Mouse (Mus musculus) midbrain, embryonic 13.5 days (tissue): ENCODE measurements around the gene Ddx17. TPM values are rescaled to one million over a fixed set of nuclear protein-coding genes. Genes with fewer than 3 reads are reported as not detected.

Experiments used
- ATAC-seq: fragments of 200-750 bp; cut with Nextera tagmentation; 2 replicates; pipeline ENCODE4 v1.8.0; 2017; ENCODE audit warnings: mild to moderate bottlenecking, moderate TSS enrichment, moderate library complexity
- H3K27ac ChIP-seq: fragments of 300-500 bp; sonication (generic); 2 replicates; pipeline ENCODE4 v1.5.1; 2015; ENCODE audit warnings: inconsistent platforms, mild to moderate bottlenecking, moderate library complexity
- H3K27me3 ChIP-seq: fragments of 300-500 bp; sonication (generic); 2 replicates; pipeline ENCODE4 v1.6.1; 2015; ENCODE audit warnings: mild to moderate bottlenecking, inconsistent platforms
- H3K36me3 ChIP-seq: fragments of 300-500 bp; sonication (generic); 2 replicates; pipeline ENCODE4 v1.6.1; 2015; ENCODE audit warnings: mild to moderate bottlenecking, inconsistent platforms
- H3K4me1 ChIP-seq: fragments of 300-500 bp; sonication (generic); replicated peaks from 2 replicates; pipeline ENCODE4 v1.6.1; 2015; ENCODE audit warnings: inconsistent platforms
- H3K4me2 ChIP-seq: fragments of 300-500 bp; sonication (generic); replicated peaks from 2 replicates; pipeline ENCODE4 v1.6.1; 2015; ENCODE audit warnings: moderate library complexity, mild to moderate bottlenecking, inconsistent platforms
- H3K4me3 ChIP-seq: fragments of 300-500 bp; sonication (generic); replicated peaks from 2 replicates; pipeline ENCODE4 v1.5.1; 2015; ENCODE audit warnings: mild to moderate bottlenecking, inconsistent platforms
- H3K9ac ChIP-seq: fragments of 300-500 bp; sonication (generic); replicated peaks from 2 replicates; pipeline ENCODE4 v1.6.1; 2015; ENCODE audit warnings: mild to moderate bottlenecking, inconsistent platforms
- H3K9me3 ChIP-seq: fragments of 300-500 bp; sonication (generic); 2 replicates; pipeline ENCODE4 v1.6.1; 2016; ENCODE audit warnings: mild to moderate bottlenecking, inconsistent platforms
- WGBS: fragments of 180-500 bp; shearing (Covaris S2); methylation state at CpG from one replicate; pipeline ENCODE4 v1.1.7; 2015; 5-methylcytosine and 5-hydroxymethylcytosine counted together
- polyA plus RNA-seq: library from polyadenylated mRNA; unstranded; fragments of >200 nt; fragmentation: Nextera tagmentation; extraction: Ambion mirVana; gene quantifications from 2 replicates; pipeline ENCODE4 v1.2.1, GENCODE M21; 2015

Ddx17 gene
- polyA plus RNA-seq, 1 experiment from 2014 or later = 71.4 TPM

DNA sequence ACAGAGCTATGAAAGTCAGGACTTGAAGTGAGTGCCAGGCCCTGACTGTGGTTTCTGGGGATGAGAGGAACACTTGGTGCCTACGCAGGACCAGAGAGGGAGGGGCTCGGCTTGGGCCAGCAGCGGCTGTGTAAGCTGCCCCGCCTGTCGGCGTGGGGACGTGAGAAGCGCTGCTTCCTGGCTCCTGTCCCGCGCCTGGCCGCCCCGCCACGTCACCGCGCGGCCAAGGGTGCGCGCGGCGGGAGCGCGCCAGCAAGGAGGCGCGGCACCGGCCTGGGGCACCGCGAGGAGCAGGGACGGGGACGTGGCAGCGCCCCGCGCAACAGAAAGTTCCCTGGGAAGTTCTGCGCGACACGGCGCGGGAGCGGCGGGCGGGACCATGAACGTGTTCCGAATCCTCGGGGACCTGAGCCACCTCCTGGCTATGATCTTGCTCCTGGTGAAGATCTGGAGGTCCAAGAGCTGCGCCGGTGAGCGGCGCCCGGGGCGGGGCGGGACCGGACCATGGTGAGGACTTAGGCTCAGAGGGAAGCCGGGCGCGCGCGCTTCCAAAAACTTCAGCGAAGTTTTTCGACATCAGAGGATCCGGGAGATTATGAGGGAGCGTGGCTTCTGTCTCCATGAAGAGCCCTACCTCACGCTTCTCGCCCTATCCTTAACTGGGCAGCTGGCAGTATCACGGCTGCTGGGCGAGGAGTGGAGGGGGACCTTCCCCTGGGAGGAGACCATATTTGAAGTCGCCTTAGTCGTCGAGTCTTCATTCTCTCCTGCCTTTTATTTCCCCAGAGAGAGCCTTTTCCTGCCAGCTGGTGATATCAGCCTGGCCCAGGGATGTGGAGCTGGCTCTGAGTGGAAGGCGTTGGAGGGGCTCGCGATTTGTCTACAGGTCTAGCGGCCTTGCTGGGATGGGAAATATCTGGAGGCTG lies 30.1 kb downstream of the Ddx17 start, which contains the start of gene Kdelr3:
Gene Kdelr3 (plus strand): TSS at position 241 of the 926 bp plus-strand sequence.
- Histone ChIP-seq H3K36me3 (no peaks in the 10 kb centered on the region), H3K27me3 (peaks cover 73% of the 10 kb centered on the region), H3K4me3 (peak within 1 kb of the TSS; percentile 45), H3K9ac (peak within 1 kb of the TSS; percentile 53), H3K4me1 (peaks cover 32% of the 10 kb centered on the region), H3K4me2 (peak within 1 kb of the TSS; percentile 76), H3K9me3 (no peaks in the 10 kb centered on the region), H3K27ac (no peak within 1 kb of the TSS)
- 1% methylated on average over 65 of the region's 71 CpGs for WGBS
- ATAC-seq = peak; percentile 40; the same call in 1 of the 2 replicates

DNA sequence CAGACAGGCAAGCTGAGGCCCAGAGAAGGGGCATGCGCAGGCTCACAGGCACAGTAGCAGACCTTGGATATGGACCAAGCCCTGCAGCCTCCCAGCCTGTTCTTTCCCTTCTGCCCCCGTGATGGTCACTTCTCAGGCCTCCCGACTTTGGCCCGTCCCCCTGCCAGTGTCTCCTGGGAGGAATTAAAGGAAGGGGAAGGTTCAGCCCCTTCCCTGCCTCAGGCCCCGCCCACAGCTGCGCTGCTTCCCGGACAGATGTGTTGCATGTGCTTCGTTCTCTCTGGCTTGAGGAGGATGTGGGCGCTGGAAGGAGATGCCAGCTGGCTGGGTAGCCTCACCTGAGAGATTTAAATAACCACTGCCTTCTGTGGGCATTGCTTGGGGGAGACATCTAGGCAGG lies 32.6 kb downstream of the Ddx17 start:
- Histone ChIP-seq H3K4me1 (peaks cover 39% of the 10 kb centered on the region), H3K9ac (no peak overlapping the region), H3K4me3 (no peak overlapping the region), H3K27me3 (peaks cover 94% of the 10 kb centered on the region), H3K36me3 (no peaks in the 10 kb centered on the region), H3K4me2 (no peak overlapping the region), H3K27ac (no peak overlapping the region), H3K9me3 (no peaks in the 10 kb centered on the region)
- 15% methylated on average over 9 of the region's 9 CpGs for WGBS
- no peak for ATAC-seq

- Histone ChIP-seq H3K27ac (no peak overlapping the region), H3K36me3 (no peaks in the 10 kb centered on the region), H3K4me3 (peak overlapping the region; percentile 42), H3K4me2 (peak overlapping the region; percentile 67), H3K27me3 (peaks cover 92% of the 10 kb centered on the region), H3K9me3 (no peaks in the 10 kb centered on the region), H3K4me1 (peaks cover 30% of the 10 kb centered on the region), H3K9ac (peak overlapping the region; percentile 49)
- peak; percentile 91 for ATAC-seq
- under 1% methylated on average over 61 of the region's 61 CpGs for WGBS
Measured at GRCm38 (mm10) chr15:79511553-79512320, 34.8 kb downstream of the Ddx17 start.

DNA sequence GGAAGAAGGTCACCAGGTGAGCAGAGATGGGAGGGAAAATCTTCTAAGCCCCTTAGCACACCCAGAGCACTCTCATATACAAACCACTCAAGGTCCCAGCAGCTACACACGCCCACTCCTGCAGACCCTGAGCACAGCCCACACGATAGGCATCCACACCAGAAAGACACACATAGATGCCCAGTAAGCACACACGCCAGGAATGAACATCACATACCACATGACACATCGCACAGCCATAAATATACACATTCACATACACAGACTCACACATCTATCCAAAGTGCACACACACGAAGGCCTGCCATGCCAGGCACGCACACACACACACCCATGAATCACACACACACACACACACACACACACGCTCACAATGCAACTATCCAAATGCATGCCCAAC lies 36.1 kb downstream of the Ddx17 start:
- peaks cover 89% of the 10 kb centered on the region for H3K27me3 ChIP-seq

DNA sequence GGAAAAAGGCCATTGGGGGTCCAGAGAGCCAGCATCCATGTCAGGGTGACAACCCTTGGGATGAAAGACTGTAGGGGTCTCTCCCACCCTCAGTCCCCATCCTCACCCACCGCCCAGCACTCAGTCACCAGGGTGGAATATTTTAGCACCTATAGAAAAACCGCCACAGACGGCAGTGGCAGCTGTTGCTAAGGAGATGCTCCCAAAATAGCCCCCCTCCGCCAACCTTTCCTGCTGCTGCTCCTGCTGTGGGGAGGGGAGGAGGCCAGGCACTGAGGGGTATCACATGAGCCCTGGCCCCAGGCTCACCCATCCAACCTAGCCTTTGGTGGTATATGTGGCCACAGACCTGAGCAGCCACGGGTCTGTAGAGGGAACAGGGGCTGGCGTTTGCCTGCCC lies 36.5 kb downstream of the Ddx17 start:
- ATAC-seq = no peak
- H3K36me3 ChIP-seq = no peaks in the 10 kb centered on the region
- no peak overlapping the region for H3K4me3 ChIP-seq
- H3K4me2 ChIP-seq = no peak overlapping the region
- H3K27me3 ChIP-seq = peaks cover 89% of the 10 kb centered on the region
- H3K9ac ChIP-seq = no peak overlapping the region
- H3K27ac ChIP-seq = no peak overlapping the region
- H3K4me1 ChIP-seq = peaks cover 36% of the 10 kb centered on the region
- WGBS = 36% methylated on average over 6 of the region's 6 CpGs
- no peaks in the 10 kb centered on the region for H3K9me3 ChIP-seq

More for the DNA sequence above, 36.1 kb downstream of the Ddx17 start:
- Histone ChIP-seq H3K4me1 (peaks cover 32% of the 10 kb centered on the region), H3K9me3 (no peaks in the 10 kb centered on the region), H3K27ac (no peak overlapping the region), H3K4me2 (no peak overlapping the region), H3K36me3 (no peaks in the 10 kb centered on the region), H3K4me3 (no peak overlapping the region), H3K9ac (no peak overlapping the region)
- WGBS = 87% methylated on average over 7 of the region's 7 CpGs
- no peak for ATAC-seq

DNA sequence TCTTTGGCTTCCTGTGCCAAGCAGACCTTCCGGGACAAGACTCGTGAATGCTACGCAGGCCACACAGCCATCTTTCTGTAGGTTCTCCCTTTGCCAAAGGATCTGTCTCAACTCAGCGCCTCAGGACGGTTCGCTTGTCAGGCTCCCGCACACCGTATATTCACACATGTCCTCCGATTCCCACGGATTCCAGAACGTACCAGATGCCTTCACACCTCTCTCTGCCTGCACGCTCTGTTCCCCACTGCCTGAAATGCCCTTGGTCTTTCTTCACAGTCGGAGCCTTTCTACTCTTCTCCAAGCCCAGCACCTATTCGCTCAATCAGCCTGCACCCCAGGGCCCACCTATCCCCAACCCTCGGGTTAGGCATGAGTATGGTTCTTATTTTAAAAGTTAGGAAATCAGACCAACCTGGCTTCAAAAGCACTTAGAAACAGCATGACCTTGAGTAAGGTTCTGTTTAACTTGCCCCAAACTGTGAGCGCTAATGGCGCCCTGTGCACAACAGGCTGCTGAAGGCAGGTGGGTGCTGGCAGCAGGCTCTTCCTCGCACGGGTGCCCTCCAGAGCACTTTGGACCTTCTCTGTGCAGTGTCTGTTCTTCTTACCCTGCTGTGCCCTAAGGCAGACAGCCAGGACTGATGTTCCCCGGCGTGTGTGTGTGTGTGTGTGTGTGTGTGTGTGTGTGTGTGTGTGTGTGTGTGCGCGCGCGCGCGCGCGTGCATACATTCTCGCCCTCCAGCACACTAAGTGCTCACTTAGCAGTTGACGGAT lies 39.3 kb downstream of the Ddx17 start:
- 54% methylated on average over 24 of the region's 31 CpGs for WGBS
- Histone ChIP-seq H3K36me3 (no peaks in the 10 kb centered on the region), H3K4me2 (no peak overlapping the region), H3K27ac (no peak overlapping the region), H3K4me1 (peaks cover 37% of the 10 kb centered on the region), H3K27me3 (peaks cover 90% of the 10 kb centered on the region), H3K9ac (no peak overlapping the region), H3K9me3 (no peaks in the 10 kb centered on the region), H3K4me3 (no peak overlapping the region)
- no peak for ATAC-seq

- Histone ChIP-seq H3K4me1 (peaks cover 32% of the 10 kb centered on the region), H3K9ac (no peak overlapping the region), H3K27ac (no peak overlapping the region), H3K9me3 (no peaks in the 10 kb centered on the region), H3K4me3 (peak overlapping the region; percentile 54; the same call in 1 of the 2 replicates), H3K27me3 (peaks cover 94% of the 10 kb centered on the region), H3K4me2 (peak overlapping the region; percentile 99; the same call in 1 of the 2 replicates), H3K36me3 (no peaks in the 10 kb centered on the region)
- 39% methylated on average over 7 of the region's 7 CpGs for WGBS
- ATAC-seq = no peak
Measured at GRCm38 (mm10) chr15:79506460-79506859, 40.1 kb downstream of the Ddx17 start.

- Histone ChIP-seq H3K9me3 (no peaks in the 10 kb centered on the region), H3K27me3 (peaks cover 94% of the 10 kb centered on the region), H3K4me2 (peak overlapping the region; percentile 99), H3K4me1 (peaks cover 26% of the 10 kb centered on the region), H3K9ac (peak overlapping the region; percentile 59), H3K4me3 (peak overlapping the region; percentile 54), H3K27ac (no peak overlapping the region), H3K36me3 (no peaks in the 10 kb centered on the region)
- under 1% methylated on average over 49 of the region's 71 CpGs for WGBS
- peak; percentile 57 for ATAC-seq
Measured at GRCm38 (mm10) chr15:79505616-79506283, 40.8 kb downstream of the Ddx17 start.

DNA sequence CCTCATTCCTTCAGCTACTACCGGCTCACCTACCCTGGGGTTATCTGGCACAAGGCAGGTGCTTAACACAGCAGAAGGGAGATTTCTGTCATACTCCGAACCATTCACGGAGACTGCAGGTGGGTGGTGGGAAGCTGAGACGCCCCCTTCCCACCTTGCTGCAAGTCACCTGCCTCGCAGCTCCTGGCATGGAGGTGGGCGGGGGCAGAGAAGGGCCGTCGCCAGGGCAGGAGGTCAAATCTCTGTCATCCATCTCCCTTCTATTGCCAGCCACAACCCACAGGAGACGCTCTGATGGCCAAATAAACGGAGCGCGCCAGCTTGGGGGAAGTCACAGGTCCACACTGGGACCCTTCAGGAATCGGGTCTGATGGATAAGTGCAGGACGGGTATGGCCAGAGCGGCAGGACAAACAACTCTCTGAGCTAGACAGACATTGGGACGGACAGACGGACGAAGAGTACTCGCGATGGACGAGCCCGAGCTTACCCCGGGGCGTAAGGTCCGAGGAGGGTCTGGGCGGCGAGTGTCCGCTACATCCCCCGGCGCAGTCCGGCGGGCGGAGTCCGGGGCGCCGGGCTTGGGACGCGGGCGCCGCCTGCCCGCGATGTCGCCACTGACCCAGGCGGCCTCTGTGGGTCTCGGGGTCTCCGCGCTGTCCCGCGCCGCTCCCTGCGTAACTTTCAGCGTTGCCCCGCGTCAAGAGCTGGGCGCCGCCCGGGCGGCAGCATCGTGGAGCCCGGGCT lies 41.7 kb downstream of the Ddx17 start, which contains the start of gene Kcnj4:
Gene Kcnj4 (minus strand): TSS at position 535 of the 746 bp plus-strand sequence.
- Histone ChIP-seq H3K4me3 (peak within 1 kb of the TSS; percentile 54), H3K9me3 (no peaks in the 10 kb centered on the region), H3K36me3 (no peaks in the 10 kb centered on the region), H3K27ac (no peak within 1 kb of the TSS), H3K27me3 (peaks cover 91% of the 10 kb centered on the region), H3K4me1 (peaks cover 26% of the 10 kb centered on the region), H3K4me2 (peak within 1 kb of the TSS; percentile 99), H3K9ac (peak within 1 kb of the TSS; percentile 59)
- under 1% methylated on average over 60 of the region's 60 CpGs for WGBS
- ATAC-seq = no peak

DNA sequence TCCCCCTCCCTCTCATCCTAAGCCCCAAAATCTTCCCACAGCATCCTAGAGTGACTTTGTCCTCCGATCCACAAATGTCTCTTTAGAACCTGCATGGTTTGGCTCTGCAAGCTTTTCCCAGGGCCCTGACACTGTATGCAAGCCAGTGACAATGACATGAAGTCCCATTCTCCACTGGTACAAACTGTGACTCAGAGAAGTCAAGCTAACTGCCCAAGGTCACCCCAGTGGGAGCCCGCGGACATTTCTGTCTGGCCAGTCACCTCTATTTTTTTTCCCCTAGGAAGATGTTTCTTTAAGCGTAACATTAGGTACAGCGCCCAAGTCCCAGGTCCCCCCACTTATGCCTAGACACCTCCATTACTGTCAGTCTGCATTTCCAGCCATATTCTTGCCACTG lies 43.1 kb downstream of the Ddx17 start:
- Histone ChIP-seq H3K36me3 (no peaks in the 10 kb centered on the region), H3K4me2 (no peak overlapping the region), H3K9me3 (no peaks in the 10 kb centered on the region), H3K27me3 (peaks cover 88% of the 10 kb centered on the region), H3K27ac (no peak overlapping the region), H3K4me3 (no peak overlapping the region), H3K9ac (no peak overlapping the region), H3K4me1 (peaks cover 26% of the 10 kb centered on the region)
- no peak for ATAC-seq
- WGBS = 72% methylated on average over 5 of the region's 5 CpGs
